Mouse (Mus musculus) kidney, adult 2 months (tissue): ENCODE data around the gene Fcrl5.

Experiments
- CTCF ChIP-seq: fragments of 200-500 bp; conservative IDR thresholded peaks from 2 replicates; pipeline ENCODE4 v1.5.1; 2011; ENCODE audit warnings: low read depth, mild to moderate bottlenecking, control low read depth, low read length, moderate library complexity, mixed read lengths; ENCODE audit not compliant: insufficient read depth, insufficient read length
- POLR2A ChIP-seq: fragments of 200-500 bp; IDR thresholded peaks from one replicate; pipeline ENCODE4 v1.6.1; 2011; ENCODE audit warnings: low read depth, low read length, control low read depth

GRCm38 (mm10) chr3:87420645-87421044, 14.9 kb upstream of the Fcrl5 start:
- TF ChIP-seq CTCF, result no peak
- TF ChIP-seq POLR2A, result no peak
